Mouse (Mus musculus): ENCODE measurements around the gene BC053393. TPM values are rescaled to one million over a fixed set of nuclear protein-coding genes. Genes with fewer than 3 reads are reported as not detected.
"Not testable (repeated sequence)": the region's sequence is repeated elsewhere in the genome, so short reads cannot be mapped to it uniquely, and the experiment has no call there.

BC053393 gene
- polyA plus RNA-seq, 1 experiment from 2014 or later, result not detected

- no peaks in the 10 kb centered on the region for H3K36me3 ChIP-seq (ENCODE audit: control insufficient read depth, insufficient read depth, low read length)
- no peak within 1 kb of the TSS for H3K9ac ChIP-seq (replicated peaks; ENCODE audit: low read depth, low read length)
- H3K27ac ChIP-seq (ENCODE audit: low read length), result no peak within 1 kb of the TSS
- 39% methylated on average over 2 of the region's 2 CpGs for WGBS
- H3K4me2 ChIP-seq (replicated peaks; ENCODE audit: low read depth, low read length), result no peak within 1 kb of the TSS
- H3K9me3 ChIP-seq (ENCODE audit: control insufficient read depth, low read depth, low read length), result no peaks in the 10 kb centered on the region
- H3K27me3 ChIP-seq (ENCODE audit: control insufficient read depth, insufficient read depth, low read length), result no peaks in the 10 kb centered on the region
- H3K4me3 ChIP-seq (ENCODE audit: low read depth, low read length), result no peak within 1 kb of the TSS
- ATAC-seq (ENCODE audit: insufficient number of reproducible peaks, insufficient read depth, low FRiP score, low read depth), result no peak
- no peaks in the 10 kb centered on the region for H3K4me1 ChIP-seq (ENCODE audit: control insufficient read depth, insufficient read depth, low read length)
Observed at GRCm38 (mm10) chr11:46629211-46629795, 58.0 kb downstream of the BC053393 start, which contains the start of gene Dppa1. Dppa1 (minus strand) TSS chr11:46629261.

GRCm38 (mm10) chr11:46631635-46632034, 60.3 kb downstream of the BC053393 start:
- WGBS, result 34% methylated on average over 3 of the region's 3 CpGs
- Histone ChIP-seq H3K4me3 (ENCODE audit: low read depth, low read length) (no peak overlapping the region), H3K27ac (ENCODE audit: low read length) (no peak overlapping the region), H3K4me2 (replicated peaks; ENCODE audit: low read depth, low read length) (no peak overlapping the region), H3K27me3 (ENCODE audit: control insufficient read depth, insufficient read depth, low read length) (no peaks in the 10 kb centered on the region), H3K9ac (replicated peaks; ENCODE audit: low read depth, low read length) (no peak overlapping the region), H3K4me1 (ENCODE audit: control insufficient read depth, insufficient read depth, low read length) (no peaks in the 10 kb centered on the region), H3K9me3 (ENCODE audit: control insufficient read depth, low read depth, low read length) (no peaks in the 10 kb centered on the region), H3K36me3 (ENCODE audit: control insufficient read depth, insufficient read depth, low read length) (no peaks in the 10 kb centered on the region)
- ATAC-seq (ENCODE audit: insufficient number of reproducible peaks, insufficient read depth, low FRiP score, low read depth), result no peak

GRCm38 (mm10) chr11:46635516-46635915, 64.2 kb downstream of the BC053393 start:
- H3K27me3 ChIP-seq (ENCODE audit: control insufficient read depth, insufficient read depth, low read length); H3K9me3 ChIP-seq (ENCODE audit: control insufficient read depth, low read depth, low read length); H3K27ac ChIP-seq (ENCODE audit: low read length); H3K4me2 ChIP-seq (replicated peaks; ENCODE audit: low read depth, low read length); H3K4me1 ChIP-seq (ENCODE audit: control insufficient read depth, insufficient read depth, low read length); H3K9ac ChIP-seq (replicated peaks; ENCODE audit: low read depth, low read length); H3K36me3 ChIP-seq (ENCODE audit: control insufficient read depth, insufficient read depth, low read length); H3K4me3 ChIP-seq (ENCODE audit: low read depth, low read length); ATAC-seq (ENCODE audit: insufficient number of reproducible peaks, insufficient read depth, low FRiP score, low read depth): not testable (repeated sequence)
- WGBS, result 85% methylated on average over 4 of the region's 4 CpGs

GRCm38 (mm10) chr11:46636568-46636967, 65.2 kb downstream of the BC053393 start:
- Histone ChIP-seq H3K4me2 (replicated peaks; ENCODE audit: low read depth, low read length) (no peak overlapping the region), H3K27ac (ENCODE audit: low read length) (no peak overlapping the region), H3K9me3 (ENCODE audit: control insufficient read depth, low read depth, low read length) (no peaks in the 10 kb centered on the region), H3K4me3 (ENCODE audit: low read depth, low read length) (no peak overlapping the region), H3K27me3 (ENCODE audit: control insufficient read depth, insufficient read depth, low read length) (no peaks in the 10 kb centered on the region), H3K36me3 (ENCODE audit: control insufficient read depth, insufficient read depth, low read length) (no peaks in the 10 kb centered on the region), H3K4me1 (ENCODE audit: control insufficient read depth, insufficient read depth, low read length) (no peaks in the 10 kb centered on the region), H3K9ac (replicated peaks; ENCODE audit: low read depth, low read length) (no peak overlapping the region)
- ATAC-seq (ENCODE audit: insufficient number of reproducible peaks, insufficient read depth, low FRiP score, low read depth), result no peak
- 75% methylated on average over 3 of the region's 3 CpGs for WGBS

Other genes with a start within 250 kb of the BC053393 start
- gene Itk, start 182.0 kb upstream of the BC053393 start, polyA plus RNA-seq (2014; fragmentation: Nextera tagmentation; extraction: Ambion mirVana), result 0.07 and 0.22 TPM in 2 replicates
- not detected in 2 replicates for gene Fam71b, start 175.0 kb upstream of the BC053393 start, polyA plus RNA-seq (2014; fragmentation: Nextera tagmentation; extraction: Ambion mirVana)
- 71.4 and 75.0 TPM in 2 replicates for gene Med7, start 134.6 kb upstream of the BC053393 start, polyA plus RNA-seq (2014; fragmentation: Nextera tagmentation; extraction: Ambion mirVana)
- 0.08 TPM in 1 of 2 replicates, not detected in the other for gene Havcr2, start 116.6 kb upstream of the BC053393 start, polyA plus RNA-seq (2014; fragmentation: Nextera tagmentation; extraction: Ambion mirVana)
- not detected in 2 replicates for gene Gm12169, start 47.3 kb upstream of the BC053393 start, polyA plus RNA-seq (2014; fragmentation: Nextera tagmentation; extraction: Ambion mirVana)
- gene Dppa1, start 57.7 kb downstream of the BC053393 start, polyA plus RNA-seq (2014; fragmentation: Nextera tagmentation; extraction: Ambion mirVana), result not detected in 2 replicates
- gene Timd2, start 135.5 kb downstream of the BC053393 start, polyA plus RNA-seq (2014; fragmentation: Nextera tagmentation; extraction: Ambion mirVana), result not detected in 2 replicates
- gene Havcr1, start 163.5 kb downstream of the BC053393 start, polyA plus RNA-seq (2014; fragmentation: Nextera tagmentation; extraction: Ambion mirVana), result 0.32 TPM in 1 of 2 replicates, not detected in the other
- 0.12 and 0.15 TPM in 2 replicates for gene Timd4, start 239.3 kb downstream of the BC053393 start, polyA plus RNA-seq (2014; fragmentation: Nextera tagmentation; extraction: Ambion mirVana)